Mouse (Mus musculus) gastrocnemius, postnatal 36 days (tissue): ENCODE measurements around the gene Gm9803. TPM values are rescaled to one million over a fixed set of nuclear protein-coding genes. Genes with fewer than 3 reads are reported as not detected.
"Not testable (repeated sequence)": the region's sequence is repeated elsewhere in the genome, so short reads cannot be mapped to it uniquely, and the experiment has no call there.

Experiments used
- DNase-seq, 2 experiments: peaks; one replicate each; pipeline ENCODE4 v3.0.0; 2022
- intact Hi-C: fragments of 180-260 bp; cut with DNase I; formaldehyde crosslinking; loops from one replicate; pipeline ENCODE4 v1.15.1; 2025
- long read RNA-seq, 2 experiments: library from polyadenylated mRNA; stranded (forward); transcript quantifications; one replicate each; pipeline ENCODE4 v2.0.0; 2021
- total RNA-seq, 2 experiments: library from RNA; stranded (reverse); gene quantifications; 2 replicates each; pipeline ENCODE4 v1.2.3; 2021

Gm9803 gene
- 1 to 10 TPM; 5.4 to 9.2 TPM for total RNA-seq
- long read RNA-seq, experiment 1, transcript Gm9803-201 (1 exons, 563 nt) = major isoform, 22 of 23 reads
- long read RNA-seq, experiment 1, partial matches to known transcripts = 0 of 23 reads
- long read RNA-seq, experiment 1, other reads (novel, unspliced or antisense) = 1 of 23 reads
- long read RNA-seq, experiment 2, transcript Gm9803-201 (1 exons, 563 nt) = major isoform, 14 of 14 reads
- long read RNA-seq, experiment 2, partial matches to known transcripts = 0 of 14 reads
- long read RNA-seq, experiment 2, other reads (novel, unspliced or antisense) = 0 of 14 reads

DNA sequence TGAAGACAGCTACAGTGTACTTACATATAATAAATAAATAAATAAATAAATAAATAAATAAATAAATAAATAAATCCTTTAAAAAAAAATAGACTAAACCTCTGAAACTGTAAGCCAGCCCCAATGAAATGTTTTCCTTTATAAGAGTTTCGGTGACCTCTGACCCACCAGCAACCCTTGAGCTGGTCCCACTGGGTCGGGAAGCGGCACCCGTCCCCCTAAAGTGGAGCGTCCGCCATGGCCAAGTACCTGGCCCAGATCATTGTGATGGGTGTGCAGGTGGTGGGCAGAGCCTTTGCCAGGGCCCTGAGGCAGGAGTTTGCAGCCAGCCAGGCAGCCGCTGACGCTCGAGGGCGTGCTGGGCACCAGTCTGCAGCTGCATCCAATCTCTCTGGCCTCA is at the start of gene Gm9803:
Gene Gm9803, plus strand, starts transcription at position 154 of the 400 bp plus-strand sequence.
- DNase-seq, intact Hi-C loops: not testable (repeated sequence)

DNA sequence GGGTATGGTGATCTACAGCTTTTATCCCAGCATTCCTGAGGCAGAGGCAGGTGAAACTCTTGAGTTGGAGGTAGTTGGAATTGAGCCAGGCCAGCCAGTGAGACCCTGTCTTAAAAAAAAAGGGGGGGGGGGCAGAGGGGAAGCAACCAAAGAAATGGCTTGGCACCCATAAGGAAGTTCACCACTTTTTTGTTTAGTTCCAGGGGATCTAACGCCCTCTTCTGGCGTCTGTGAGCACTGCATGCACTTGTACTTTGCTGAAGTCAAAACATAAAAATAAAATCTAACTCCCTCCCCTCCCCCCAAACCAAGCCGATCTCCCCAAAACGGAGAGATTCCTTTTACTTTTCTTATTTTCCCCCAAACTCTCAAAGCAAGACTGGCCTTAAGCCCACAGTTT is 48.5 kb upstream of the Gm9803 start:
- no peak for DNase-seq
- intact Hi-C loops = no loop called here

- intact Hi-C loops = no loop called here
Measured at GRCm38 (mm10) chr10:43477459-43477858, 46.4 kb upstream of the Gm9803 start.

GRCm38 (mm10) chr10:43477865-43478681 is 45.8 kb upstream of the Gm9803 start:
- intact Hi-C loops = no loop called here
- peak; percentile 20 to 30 for DNase-seq

More at GRCm38 (mm10) chr10:43477459-43477858, 46.4 kb upstream of the Gm9803 start:
- no peak for DNase-seq

DNA sequence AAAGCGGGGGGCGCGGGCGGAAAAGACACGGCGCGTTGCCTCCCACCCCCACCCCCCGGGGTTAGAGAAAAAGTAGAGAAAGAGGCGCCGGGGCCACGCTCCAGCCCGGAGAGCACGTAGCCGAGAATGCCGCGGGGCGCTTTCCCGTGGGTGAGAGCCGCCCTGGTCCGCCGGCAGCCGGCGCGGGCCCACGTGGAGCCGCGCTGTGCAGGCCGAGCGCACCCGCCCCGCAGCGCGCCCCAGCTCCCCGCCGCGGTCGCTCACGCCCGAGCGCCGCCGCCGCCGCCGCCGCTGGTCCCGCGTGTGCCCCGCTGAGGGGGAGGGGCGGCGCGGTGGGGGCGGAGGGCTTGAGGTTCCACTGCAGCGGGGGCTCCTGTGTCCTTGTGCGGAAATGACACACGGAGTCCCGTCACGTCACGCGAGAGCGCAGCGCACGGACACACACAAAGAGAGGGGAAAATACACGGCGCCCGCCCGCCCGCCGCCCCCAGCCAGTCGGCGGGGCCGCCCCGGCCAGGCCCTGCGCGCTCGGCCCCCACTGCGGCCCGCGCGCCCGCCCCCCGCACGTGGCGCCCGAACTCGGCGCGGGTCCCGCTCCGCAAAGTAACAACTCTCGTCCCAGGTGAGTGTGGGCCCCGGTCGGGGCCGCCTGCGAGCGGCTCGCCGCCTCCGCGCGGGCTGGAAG is 45.0 kb upstream of the Gm9803 start, which contains the start of gene Bend3:
Gene Bend3, plus strand, starts transcription at position 81 of the 685 bp plus-strand sequence.
- peak; percentile 20 to 47 for DNase-seq
- intact Hi-C loops = no loop called here

DNA sequence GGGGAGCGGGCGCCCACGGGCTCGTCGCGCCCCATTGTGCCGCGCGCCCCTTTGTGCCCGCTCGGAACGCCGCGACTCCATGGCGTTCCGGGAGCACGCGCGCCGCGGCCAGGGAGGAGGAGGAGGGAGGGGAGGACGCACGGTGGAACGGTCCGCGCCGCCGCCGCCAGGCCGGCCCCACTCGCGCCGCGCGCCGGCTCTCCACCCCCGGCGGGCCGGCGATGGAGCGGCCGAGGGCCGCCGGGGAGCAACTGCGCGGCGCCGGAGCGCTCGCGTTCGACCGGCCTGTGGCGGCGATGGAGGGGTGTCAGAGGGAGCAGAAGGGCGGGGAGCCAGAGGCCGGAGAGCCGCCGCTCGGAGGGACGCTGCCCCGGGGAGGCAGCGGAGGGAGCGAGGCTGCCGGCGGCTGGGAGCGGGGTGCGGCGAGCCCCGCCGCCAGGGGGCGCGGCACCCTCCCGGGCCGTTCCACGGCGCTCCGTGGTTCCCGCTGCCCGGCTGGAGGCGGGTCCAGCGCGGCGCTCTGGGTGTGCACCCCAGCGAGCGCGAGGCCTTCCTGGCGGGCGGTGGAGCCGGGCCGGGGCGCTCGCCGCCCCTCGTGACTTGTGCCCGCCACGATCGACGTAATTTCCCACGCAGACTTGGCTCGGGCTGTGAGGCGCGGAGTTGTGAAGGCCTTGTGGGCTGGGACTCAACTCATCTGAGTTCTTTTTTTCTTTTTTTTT is 44.3 kb upstream of the Gm9803 start:
- intact Hi-C loops = loop anchor here (1.0 kb wide), 1 partner anchor 61 kb away; the partner anchor contains the start of gene 1700021F05Rik

DNA sequence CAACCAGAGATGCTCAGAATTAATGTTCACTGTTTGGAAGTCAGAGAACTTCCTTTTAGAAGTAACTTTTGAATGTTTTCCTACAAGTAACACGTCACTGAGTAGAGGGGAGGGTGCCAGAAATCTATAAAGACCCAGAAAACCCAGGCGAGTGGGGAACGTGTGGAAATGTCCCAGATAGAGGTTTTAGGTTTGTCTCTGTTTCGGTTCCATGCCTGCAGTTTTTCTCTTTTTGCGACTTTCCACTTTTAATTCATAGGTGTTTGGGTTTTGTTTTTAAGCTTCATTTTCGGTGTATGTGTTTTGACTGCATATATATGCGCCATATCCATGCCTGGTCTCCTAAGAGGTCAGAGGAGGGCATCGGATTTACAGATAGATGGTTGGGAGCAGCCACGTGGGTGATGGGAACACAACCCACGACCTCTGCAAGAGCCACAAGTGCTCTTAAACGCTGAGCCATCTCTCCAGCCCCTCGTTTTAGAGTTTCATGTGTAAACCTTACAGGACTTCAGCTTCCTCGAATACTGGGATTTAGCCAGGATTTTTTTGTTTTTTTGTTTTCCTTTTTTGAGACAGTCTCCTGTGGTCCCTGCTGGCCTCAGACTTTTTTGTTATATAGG is 43.5 kb upstream of the Gm9803 start:
- no peak for DNase-seq
- intact Hi-C loops = loop anchor here (1.0 kb wide), 1 partner anchor 60 kb away; the partner anchor contains the start of gene 1700021F05Rik

More for the DNA sequence above, 44.3 kb upstream of the Gm9803 start:
- peak; percentile 78 to 84 for DNase-seq

DNA sequence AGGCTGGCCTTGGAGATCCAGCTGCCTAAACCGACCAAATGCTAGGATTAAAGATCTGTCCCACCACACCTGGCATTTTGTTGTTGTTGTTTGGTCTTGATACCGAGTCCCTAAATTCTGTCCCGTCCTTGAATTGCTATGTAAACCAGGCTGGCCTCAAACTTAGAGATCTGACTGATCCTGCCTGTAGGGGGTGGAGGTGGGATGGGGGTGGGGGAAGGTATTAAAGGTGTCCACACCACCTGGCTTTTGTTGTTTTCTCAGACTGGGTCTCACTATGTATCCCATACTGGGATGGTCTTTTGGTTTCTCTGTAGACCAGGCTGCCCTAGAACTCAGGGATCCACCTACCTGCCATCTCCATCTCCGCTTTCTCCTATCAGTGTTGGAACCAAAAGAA is 42.7 kb upstream of the Gm9803 start:
- intact Hi-C loops = no loop called here
- DNase-seq = no peak

DNA sequence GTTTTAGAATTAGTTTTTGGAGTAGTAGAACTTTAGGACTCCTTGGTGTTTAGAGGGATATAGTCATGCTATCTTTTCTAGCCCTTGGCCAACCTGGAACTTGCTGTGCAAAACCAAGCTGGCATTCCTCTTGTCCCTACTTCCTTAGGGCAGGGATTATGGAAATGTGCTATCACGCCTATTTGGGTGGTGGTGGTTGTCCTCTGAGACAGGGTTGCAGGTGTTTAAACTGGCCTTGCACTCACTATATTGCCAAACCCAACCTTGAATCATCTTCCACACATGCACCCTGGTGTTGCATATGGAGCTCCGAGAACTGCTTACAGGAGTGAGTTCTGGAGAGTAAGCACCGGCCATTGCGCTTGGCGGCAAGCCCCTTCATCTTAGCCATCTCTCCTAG is 41.9 kb upstream of the Gm9803 start:
- DNase-seq = no peak
- intact Hi-C loops = no loop called here

GRCm38 (mm10) chr10:43483426-43483995 is 40.4 kb upstream of the Gm9803 start:
- DNase-seq = peak; percentile 26 to 47
- intact Hi-C loops = no loop called here

DNA sequence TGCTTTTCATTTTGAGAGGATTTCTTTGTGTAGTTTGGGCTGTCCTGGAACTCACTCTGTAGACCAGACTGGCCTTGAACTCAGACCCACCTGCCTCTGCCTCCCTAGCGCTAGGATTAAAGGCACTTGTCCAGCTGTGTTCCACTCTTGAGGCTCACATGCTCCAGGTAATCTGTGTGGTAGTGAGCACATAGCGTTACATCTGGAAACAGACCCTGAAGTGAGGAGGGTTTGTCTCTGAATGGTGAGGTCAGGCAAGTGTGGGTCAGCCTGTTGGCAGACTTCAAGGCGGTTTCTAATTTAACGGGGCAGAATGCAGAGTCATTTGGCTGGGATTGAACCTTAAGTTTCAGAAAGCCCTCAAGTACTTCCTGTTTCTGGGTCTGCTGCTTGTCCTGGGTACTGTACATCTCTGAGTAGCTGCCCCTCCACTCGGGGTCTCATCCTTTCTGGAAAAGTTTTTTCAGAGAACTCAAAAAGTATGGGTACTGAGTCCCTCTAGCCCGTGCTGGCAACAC is 38.1 kb upstream of the Gm9803 start:
- intact Hi-C loops = no loop called here
- no peak for DNase-seq

GRCm38 (mm10) chr10:43487441-43488010 is 36.4 kb upstream of the Gm9803 start:
- intact Hi-C loops = no loop called here
- no peak for DNase-seq

DNA sequence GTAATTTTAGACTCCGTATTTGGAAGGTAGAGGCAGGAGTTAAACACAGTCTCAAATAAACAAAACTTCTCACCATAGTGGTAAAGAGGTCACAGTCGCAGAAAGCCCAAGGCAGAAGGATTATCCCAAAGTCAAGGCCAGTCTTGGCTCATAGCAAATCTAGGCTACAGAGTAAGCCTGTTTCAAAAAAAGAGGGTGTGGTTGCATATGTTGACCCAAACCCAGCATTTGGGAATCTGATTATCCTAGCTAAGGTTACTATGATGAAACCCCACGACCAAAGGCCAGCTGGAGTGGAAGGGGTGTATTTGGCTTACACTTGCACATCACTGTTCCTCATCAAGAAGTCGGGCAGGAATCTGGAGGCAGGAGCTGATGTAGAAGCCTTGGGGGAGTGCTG is 35.6 kb upstream of the Gm9803 start:
- intact Hi-C loops = no loop called here

GRCm38 (mm10) chr10:43489139-43489538 is 34.7 kb upstream of the Gm9803 start:
- intact Hi-C loops = no loop called here
- no peak for DNase-seq

More for the DNA sequence above, 35.6 kb upstream of the Gm9803 start:
- no peak for DNase-seq

DNA sequence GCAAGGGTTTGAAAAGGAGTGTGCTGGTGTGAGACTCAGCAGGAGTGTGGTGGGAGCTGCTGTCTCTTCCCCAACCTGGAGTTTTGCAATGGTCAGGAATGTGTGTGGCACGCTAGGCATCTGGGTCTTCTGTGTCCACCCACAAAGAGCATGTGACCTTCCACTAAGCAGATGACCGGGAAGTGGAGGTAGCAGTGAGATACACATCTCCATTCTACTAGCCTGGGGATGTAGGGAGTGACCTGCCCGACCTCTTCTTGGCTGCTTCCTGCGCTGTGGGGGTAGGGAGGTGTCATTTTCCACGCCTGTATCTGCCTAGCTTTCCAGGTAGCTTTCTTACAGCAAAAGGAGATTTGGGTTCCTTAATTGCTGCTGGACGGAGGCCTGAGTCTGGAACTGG is 34.3 kb upstream of the Gm9803 start:
- no peak for DNase-seq
- intact Hi-C loops = no loop called here

- DNase-seq = no peak
- intact Hi-C loops = no loop called here
Measured at GRCm38 (mm10) chr10:43490034-43490433, 33.9 kb upstream of the Gm9803 start.

DNA sequence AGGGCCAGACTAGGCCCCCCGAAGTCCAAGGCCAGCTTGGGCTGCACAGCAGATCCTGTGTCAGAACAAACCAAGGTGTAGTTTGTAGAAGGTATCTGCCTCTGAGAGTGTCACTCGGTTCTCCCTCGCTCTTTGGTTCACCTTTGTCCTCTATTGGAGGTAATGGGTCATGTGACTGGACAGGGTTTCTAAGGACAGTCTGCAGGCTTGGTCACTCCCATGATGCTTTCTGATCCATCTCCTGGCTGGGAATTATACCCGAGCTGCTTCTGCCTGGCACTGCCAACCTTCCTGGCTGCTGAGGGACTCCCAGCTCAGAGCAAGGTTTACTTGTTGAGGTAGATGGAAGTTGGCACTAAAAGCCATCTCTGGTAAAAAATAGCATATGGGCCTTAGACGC is 33.0 kb upstream of the Gm9803 start:
- intact Hi-C loops = no loop called here
- DNase-seq = no peak

- no peak for DNase-seq
- intact Hi-C loops = no loop called here
Measured at GRCm38 (mm10) chr10:43502599-43502998, 21.3 kb upstream of the Gm9803 start.

DNA sequence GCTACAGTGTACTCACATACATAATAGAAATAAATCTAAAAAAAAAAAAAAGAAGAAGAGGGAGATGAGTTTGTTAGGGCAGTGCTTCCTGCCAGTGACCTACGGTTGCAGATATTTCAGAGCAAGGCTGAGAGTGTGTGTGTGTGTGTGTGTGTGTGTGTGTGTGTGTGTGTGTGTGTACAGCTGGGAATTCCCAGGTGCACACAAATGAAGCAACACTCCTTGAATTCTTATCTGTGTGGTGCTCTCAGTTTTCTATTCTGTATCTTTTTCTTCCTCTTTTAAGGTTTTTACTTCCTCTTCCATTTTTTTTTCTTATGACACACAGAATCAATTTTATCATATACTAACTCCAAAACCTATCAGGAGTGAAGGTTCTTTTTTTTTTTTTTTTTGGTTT is 19.6 kb upstream of the Gm9803 start:
- no peak for DNase-seq
- intact Hi-C loops = no loop called here
